Mouse (Mus musculus): ENCODE measurements around the gene Schip1.
"Not testable (repeated sequence)": the region's sequence is repeated elsewhere in the genome, so short reads cannot be mapped to it uniquely, and the experiment has no call there.

Schip1 gene

GRCm38 (mm10) chr3:68064731-68065130, at the start of gene Schip1:
Gene Schip1, plus strand, starts transcription at chr3:68064802.
- ATAC-seq (ENCODE audit: insufficient number of reproducible peaks, low FRiP score, low TSS enrichment), result no peak

- no peak for ATAC-seq (ENCODE audit: insufficient number of reproducible peaks, low FRiP score, low TSS enrichment)
These were observed 48.8 kb upstream of the Schip1 start for GRCm38 (mm10) chr3:68015786-68016185.

- no peak for ATAC-seq (ENCODE audit: insufficient number of reproducible peaks, low FRiP score, low TSS enrichment)
These were observed 45.2 kb upstream of the Schip1 start for GRCm38 (mm10) chr3:68019401-68019800.

- ATAC-seq (ENCODE audit: insufficient number of reproducible peaks, low FRiP score, low TSS enrichment), result no peak
These were observed 28.5 kb upstream of the Schip1 start for GRCm38 (mm10) chr3:68036097-68036496.

- ATAC-seq (ENCODE audit: insufficient number of reproducible peaks, low FRiP score, low TSS enrichment), result no peak
These were observed 21.7 kb upstream of the Schip1 start for GRCm38 (mm10) chr3:68042951-68043350.

GRCm38 (mm10) chr3:68045475-68046416, 18.9 kb upstream of the Schip1 start:
- 0 out of 2 replicates have a peak, but pooled peaks have one; percentile 64 for ATAC-seq (ENCODE audit: insufficient number of reproducible peaks, low FRiP score, low TSS enrichment)

GRCm38 (mm10) chr3:68053538-68053937, 11.1 kb upstream of the Schip1 start:
- ATAC-seq (ENCODE audit: insufficient number of reproducible peaks, low FRiP score, low TSS enrichment), result no peak

GRCm38 (mm10) chr3:68055071-68055470, 9.5 kb upstream of the Schip1 start:
- ATAC-seq (ENCODE audit: insufficient number of reproducible peaks, low FRiP score, low TSS enrichment), result 0 out of 2 replicates have a peak, but pooled peaks have one; percentile 17

GRCm38 (mm10) chr3:68056373-68057275, 8.0 kb upstream of the Schip1 start:
- ATAC-seq (ENCODE audit: insufficient number of reproducible peaks, low FRiP score, low TSS enrichment), result 0 out of 2 replicates have a peak, but pooled peaks have one; percentile 50

- no peak for ATAC-seq (ENCODE audit: insufficient number of reproducible peaks, low FRiP score, low TSS enrichment)
These were observed 5.3 kb upstream of the Schip1 start for GRCm38 (mm10) chr3:68059162-68059800.

GRCm38 (mm10) chr3:68071395-68072386, 7.1 kb downstream of the Schip1 start:
- peak; percentile 31; the same call in 1 of the 2 replicates for ATAC-seq (ENCODE audit: insufficient number of reproducible peaks, low FRiP score, low TSS enrichment)

GRCm38 (mm10) chr3:68077406-68077805, 12.8 kb downstream of the Schip1 start:
- no peak for ATAC-seq (ENCODE audit: insufficient number of reproducible peaks, low FRiP score, low TSS enrichment)

GRCm38 (mm10) chr3:68085024-68085423, 20.4 kb downstream of the Schip1 start:
- no peak for ATAC-seq (ENCODE audit: insufficient number of reproducible peaks, low FRiP score, low TSS enrichment)

GRCm38 (mm10) chr3:68092108-68092507, 27.5 kb downstream of the Schip1 start:
- ATAC-seq (ENCODE audit: insufficient number of reproducible peaks, low FRiP score, low TSS enrichment), result no peak

- ATAC-seq (ENCODE audit: insufficient number of reproducible peaks, low FRiP score, low TSS enrichment), result no peak
These were observed 32.3 kb downstream of the Schip1 start for GRCm38 (mm10) chr3:68096724-68097431.

GRCm38 (mm10) chr3:68099561-68099960, 35.0 kb downstream of the Schip1 start:
- ATAC-seq (ENCODE audit: insufficient number of reproducible peaks, low FRiP score, low TSS enrichment), result not testable (repeated sequence)

- peak; percentile 74 for ATAC-seq (ENCODE audit: insufficient number of reproducible peaks, low FRiP score, low TSS enrichment)
These were observed 36.7 kb downstream of the Schip1 start for GRCm38 (mm10) chr3:68101343-68101742.

GRCm38 (mm10) chr3:68105081-68105685, 40.6 kb downstream of the Schip1 start:
- no peak for ATAC-seq (ENCODE audit: insufficient number of reproducible peaks, low FRiP score, low TSS enrichment)
